Mouse (Mus musculus) testis, adult 2 months (tissue): ENCODE results near the gene Sdk2. TPM values are rescaled to one million over a fixed set of nuclear protein-coding genes. Genes with fewer than 3 reads are reported as not detected.

Source experiments
- H3K27ac ChIP-seq: fragments of 200-500 bp; 2 replicates; pipeline ENCODE4 v1.5.1; 2012; ENCODE audit warnings: low read depth, low read length; ENCODE audit not compliant: control insufficient read depth, insufficient read depth
- H3K27me3 ChIP-seq: fragments of 200-500 bp; 2 replicates; pipeline ENCODE4 v1.6.1; 2012; ENCODE audit warnings: mild to moderate bottlenecking, low read length, moderate library complexity; ENCODE audit not compliant: control insufficient read depth, insufficient read depth
- H3K36me3 ChIP-seq: fragments of 200-500 bp; 2 replicates; pipeline ENCODE4 v1.6.1; 2012; ENCODE audit warnings: mild to moderate bottlenecking, low read length; ENCODE audit not compliant: control insufficient read depth, insufficient read depth
- H3K4me1 ChIP-seq: fragments of 200-500 bp; 2 replicates; pipeline ENCODE4 v1.6.1; 2012; ENCODE audit warnings: low read length; ENCODE audit not compliant: control insufficient read depth, insufficient read depth
- H3K4me3 ChIP-seq: fragments of 200-500 bp; 2 replicates; pipeline ENCODE4 v1.5.1; 2012; ENCODE audit warnings: low read depth, mild to moderate bottlenecking, low read length, moderate library complexity, mixed read lengths; ENCODE audit not compliant: control insufficient read depth
- CTCF ChIP-seq: fragments of 200-500 bp; IDR thresholded peaks from 2 replicates; pipeline ENCODE4 v1.5.1; 2012; ENCODE audit warnings: low read depth, mild to moderate bottlenecking, inconsistent platforms, low read length, moderate library complexity; ENCODE audit not compliant: control insufficient read depth, insufficient read depth, insufficient replicate concordance
- POLR2A ChIP-seq: fragments of 200-500 bp; IDR thresholded peaks from 2 replicates; pipeline ENCODE4 v1.6.1; 2012; ENCODE audit warnings: low read depth, mild to moderate bottlenecking, inconsistent platforms, low read length, moderate library complexity; ENCODE audit not compliant: control insufficient read depth
- polyA plus RNA-seq: library from polyadenylated mRNA; depleted of rRNA; stranded (reverse); fragments of >200 nt; gene quantifications from 2 replicates; pipeline ENCODE4 v1.2.3, GENCODE M21; 2012

Sdk2 gene
- polyA plus RNA-seq, 1 experiment = 7.8 TPM

GRCm38 (mm10) chr11:113745961-113746360, 320.9 kb downstream of the Sdk2 start:
- H3K27me3 ChIP-seq = no peaks in the 10 kb centered on the region
- peaks cover 29% of the 10 kb centered on the region for H3K4me1 ChIP-seq
- H3K36me3 ChIP-seq = peaks cover 1% of the 10 kb centered on the region; the same call in 1 of the 2 replicates
- no peak for TF ChIP-seq POLR2A
- TF ChIP-seq CTCF = no peak
- no peak overlapping the region for H3K27ac ChIP-seq
- H3K4me3 ChIP-seq = no peak overlapping the region

- peaks cover 11% of the 10 kb centered on the region for H3K4me1 ChIP-seq
- peaks cover 1% of the 10 kb centered on the region; the same call in 1 of the 2 replicates for H3K36me3 ChIP-seq
- H3K27ac ChIP-seq = no peak overlapping the region
- H3K4me3 ChIP-seq = no peak overlapping the region
- TF ChIP-seq POLR2A (no peak), CTCF (peak; percentile 36; the same call in 1 of the 2 replicates)
- no peaks in the 10 kb centered on the region for H3K27me3 ChIP-seq
These were observed 323.8 kb downstream of the Sdk2 start for GRCm38 (mm10) chr11:113742998-113743397.

- H3K27me3 ChIP-seq = no peaks in the 10 kb centered on the region
- H3K27ac ChIP-seq = no peak overlapping the region
- TF ChIP-seq CTCF = no peak
- no peak for TF ChIP-seq POLR2A
- H3K4me1 ChIP-seq = peaks cover 10% of the 10 kb centered on the region
- H3K36me3 ChIP-seq = peaks cover 4% of the 10 kb centered on the region; the same call in 1 of the 2 replicates
- no peak overlapping the region for H3K4me3 ChIP-seq
These were observed 326.7 kb downstream of the Sdk2 start for GRCm38 (mm10) chr11:113740100-113740499.

GRCm38 (mm10) chr11:113739213-113739612, 327.6 kb downstream of the Sdk2 start:
- H3K27ac ChIP-seq = no peak overlapping the region
- peaks cover 13% of the 10 kb centered on the region for H3K4me1 ChIP-seq
- peaks cover 4% of the 10 kb centered on the region; the same call in 1 of the 2 replicates for H3K36me3 ChIP-seq
- no peaks in the 10 kb centered on the region for H3K27me3 ChIP-seq
- TF ChIP-seq CTCF (no peak), POLR2A (no peak)
- no peak overlapping the region for H3K4me3 ChIP-seq

- H3K36me3 ChIP-seq = peaks cover 4% of the 10 kb centered on the region; the same call in 1 of the 2 replicates
- H3K4me1 ChIP-seq = peaks cover 15% of the 10 kb centered on the region
- H3K4me3 ChIP-seq = no peak overlapping the region
- H3K27ac ChIP-seq = no peak overlapping the region
- H3K27me3 ChIP-seq = no peaks in the 10 kb centered on the region
- TF ChIP-seq CTCF (no peak), POLR2A (no peak)
These were observed 328.9 kb downstream of the Sdk2 start for GRCm38 (mm10) chr11:113737912-113738311.

- H3K36me3 ChIP-seq = peaks cover 4% of the 10 kb centered on the region; the same call in 1 of the 2 replicates
- H3K27me3 ChIP-seq = no peaks in the 10 kb centered on the region
- no peak for TF ChIP-seq CTCF
- TF ChIP-seq POLR2A = no peak
- H3K4me3 ChIP-seq = no peak overlapping the region
- H3K27ac ChIP-seq = no peak overlapping the region
- peaks cover 15% of the 10 kb centered on the region for H3K4me1 ChIP-seq
These were observed 329.3 kb downstream of the Sdk2 start for GRCm38 (mm10) chr11:113737553-113737854.

- Histone ChIP-seq H3K4me1 (peaks cover 17% of the 10 kb centered on the region), H3K36me3 (peaks cover 3% of the 10 kb centered on the region; the same call in 1 of the 2 replicates), H3K27me3 (no peaks in the 10 kb centered on the region)
These were observed 329.8 kb downstream of the Sdk2 start for GRCm38 (mm10) chr11:113736848-113737552.

More at GRCm38 (mm10) chr11:113736848-113737552, 329.8 kb downstream of the Sdk2 start:
- no peak overlapping the region for H3K27ac ChIP-seq
- TF ChIP-seq POLR2A = no peak
- TF ChIP-seq CTCF = no peak
- H3K4me3 ChIP-seq = no peak overlapping the region
